In the genomic region with DNA sequence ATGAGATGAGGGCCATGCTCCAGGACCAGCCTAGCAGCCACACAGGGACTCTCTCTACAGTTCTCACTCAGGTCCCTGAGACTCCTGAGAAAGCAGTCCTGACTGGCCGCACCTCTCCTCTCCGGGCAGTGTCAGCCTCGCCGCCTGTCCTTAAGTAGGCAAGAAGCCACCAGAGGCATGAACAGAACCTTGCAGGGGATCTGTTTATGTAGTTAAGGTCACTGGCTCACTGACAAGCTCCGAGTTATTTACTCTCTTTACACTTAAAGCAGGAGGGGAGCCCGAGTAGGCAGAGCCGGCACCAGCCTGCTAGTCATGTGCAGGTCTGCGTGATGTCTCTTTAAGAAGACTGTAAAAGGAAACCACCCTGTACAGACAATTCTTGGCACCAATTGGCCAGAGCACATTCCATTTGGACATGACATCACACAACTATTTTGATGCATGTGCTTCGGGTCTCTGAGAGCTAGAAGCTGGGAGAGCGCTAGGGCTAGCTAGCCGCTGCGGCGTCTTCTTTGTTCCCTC, we compare ENCODE assay signal across 8 mouse cellular contexts.
DNase-seq lines count a peak whose midpoint lies in the region; ATAC-seq and TF ChIP-seq lines count a peak whose summit lies in the region.

No protein-coding gene starts in this region.

- DNase-seq in adrenal gland, adult 2 months, result peak; percentile 75
- peak; percentile 95 for DNase-seq in embryonic facial prominence, embryonic 14.5 days (ENCODE audit: low spot score)
- DNase-seq in kidney, postnatal 14 days, result peak; percentile 86
- peak; percentile 66 to 70 for DNase-seq in lung, postnatal 4 days
- DNase-seq in telencephalon, adult 2 months (ENCODE audit: low read depth, low spot score), result peak; percentile 90
- DNase-seq in thymus, postnatal 10 days (ENCODE audit: low spot score in 2 of 2), result no peak

- peak overlapping the region; percentile 49; the same call in 1 of the 2 replicates for H3K27ac ChIP-seq in embryonic facial prominence, embryonic 14.5 days (replicated peaks; ENCODE audit: low read depth, low read length)
- peak overlapping the region; percentile 94 for H3K27ac ChIP-seq in heart, embryonic 15.5 days

- peak overlapping the region; percentile 55 for H3K4me2 ChIP-seq in embryonic facial prominence, embryonic 14.5 days (ENCODE audit: low read depth, low read length)
- peak overlapping the region; percentile 60 for H3K4me2 ChIP-seq in heart, embryonic 15.5 days

- WGBS in embryonic facial prominence, embryonic 14.5 days, result 20% methylated on average over 13 of the region's 13 CpGs
- WGBS in heart, embryonic 15.5 days, result 13% methylated on average over 13 of the region's 13 CpGs

- H3K79me2 ChIP-seq in C2C12 (ENCODE audit: control insufficient read depth, insufficient read depth), result no peaks in the 10 kb centered on the region

- H3K9ac ChIP-seq in embryonic facial prominence, embryonic 14.5 days (ENCODE audit: low read depth, low read length), result peak overlapping the region; percentile 34
- peak overlapping the region; percentile 58 for H3K9ac ChIP-seq in heart, embryonic 15.5 days

- no peaks in the 10 kb centered on the region for H3K36me3 ChIP-seq in C2C12 (ENCODE audit: control insufficient read depth, insufficient read depth)
- no peaks in the 10 kb centered on the region for H3K36me3 ChIP-seq in embryonic facial prominence, embryonic 14.5 days (ENCODE audit: control insufficient read depth, insufficient read depth, low read length)
- H3K36me3 ChIP-seq in heart, embryonic 15.5 days, result no peaks in the 10 kb centered on the region

- TF ChIP-seq CTCF in C2C12 (IDR thresholded peaks at IDR 0.05; ENCODE audit: control insufficient read depth, insufficient read depth, insufficient read length), result no peak

- H3K4me3 ChIP-seq in C2C12 (ENCODE audit: insufficient read depth, poor library complexity, severe bottlenecking), result no peak overlapping the region
- peak overlapping the region; percentile 25 for H3K4me3 ChIP-seq in embryonic facial prominence, embryonic 14.5 days (ENCODE audit: low read depth, low read length)
- H3K4me3 ChIP-seq in heart, embryonic 15.5 days, result peak overlapping the region; percentile 52

- H3K27me3 ChIP-seq in C2C12 (ENCODE audit: control insufficient read depth, insufficient read depth, insufficient read length), result no peaks in the 10 kb centered on the region
- no peaks in the 10 kb centered on the region for H3K27me3 ChIP-seq in embryonic facial prominence, embryonic 14.5 days (replicated peaks; ENCODE audit: control insufficient read depth, insufficient read depth, low read length)
- H3K27me3 ChIP-seq in heart, embryonic 15.5 days, result no peaks in the 10 kb centered on the region

- H3ac ChIP-seq in C2C12 (ENCODE audit: control insufficient read depth, insufficient read length, low read depth), result peak overlapping the region; percentile 39

- ATAC-seq in embryonic facial prominence, embryonic 14.5 days (ENCODE audit: low read depth), result peak; percentile 92
- peak; percentile 89 for ATAC-seq in heart, embryonic 15.5 days (replicated peaks; ENCODE audit: insufficient number of reproducible peaks, insufficient read depth, low FRiP score, low read depth)

- H3K4me1 ChIP-seq in embryonic facial prominence, embryonic 14.5 days (ENCODE audit: control insufficient read depth, insufficient read depth, low read length), result peaks cover 9% of the 10 kb centered on the region; the same call in 1 of the 2 replicates
- peaks cover 55% of the 10 kb centered on the region for H3K4me1 ChIP-seq in heart, embryonic 15.5 days (replicated peaks)

- no peaks in the 10 kb centered on the region for H3K79me3 ChIP-seq in C2C12 (ENCODE audit: low read depth)

- no peaks in the 10 kb centered on the region for H3K9me3 ChIP-seq in embryonic facial prominence, embryonic 14.5 days (ENCODE audit: control insufficient read depth, low read length)
- H3K9me3 ChIP-seq in heart, embryonic 15.5 days (replicated peaks), result no peaks in the 10 kb centered on the region

TF ChIP-seq in C2C12, 6 proteins besides CTCF, POLR2A, EP300 and RAD21:
- TF ChIP-seq USF1 (IDR thresholded peaks at IDR 0.05; ENCODE audit: low read depth) (peak; percentile 15), MAX (IDR thresholded peaks at IDR 0.05) (no peak), MYOG (IDR thresholded peaks at IDR 0.05; ENCODE audit: control insufficient read depth, extremely low read depth, insufficient read length) (no peak)

Comparison
In these comparisons a context has a peak if more than half of its experiments do, and no peak if none do; other contexts are left out.
1. DNase-seq: peak in adrenal gland, adult 2 months (single experiment), embryonic facial prominence, embryonic 14.5 days (single experiment), kidney, postnatal 14 days (single experiment), lung, postnatal 4 days (2 of 2) and telencephalon, adult 2 months (single experiment); none in thymus, postnatal 10 days (0 of 2).